Mouse (Mus musculus): Measurements from ENCODE around the gene Tmed11.

DNA sequence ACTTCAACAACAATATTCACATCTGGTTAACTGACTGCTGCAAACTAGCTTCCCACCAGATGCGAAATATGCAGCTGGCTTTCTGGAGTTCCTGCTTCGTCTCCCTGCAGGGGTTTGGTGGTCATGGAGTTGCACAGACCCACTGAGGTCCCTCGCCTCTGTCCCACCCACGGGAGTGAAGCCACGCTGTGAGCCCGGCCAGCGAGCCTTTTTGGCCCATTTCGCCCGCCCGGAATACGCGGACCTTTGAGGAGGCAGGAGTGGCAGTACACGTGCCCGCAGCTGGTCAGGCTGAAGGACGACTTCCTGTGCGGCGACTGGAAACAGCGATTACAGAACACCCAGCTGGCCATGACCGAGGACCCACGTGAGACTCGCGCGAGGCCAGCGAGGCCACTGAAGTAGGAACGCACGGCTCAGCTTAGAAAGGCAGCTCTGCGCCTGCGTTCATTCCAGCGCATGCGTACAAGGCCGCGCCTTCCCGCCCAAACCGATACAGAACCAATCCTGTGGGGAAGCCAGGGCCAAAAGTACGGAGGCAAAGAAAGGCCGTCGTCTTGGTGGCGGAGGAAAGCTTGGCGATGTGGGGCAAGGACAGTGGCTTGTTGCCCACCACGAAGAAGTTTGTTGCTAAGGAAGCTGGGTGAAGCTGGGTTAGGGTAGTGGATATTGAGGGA, 20.4 kb downstream of the Tmed11 start, which contains the start of gene Rnf212:
- TF ChIP-seq MAX (IDR thresholded peaks at IDR 0.05) (no peak), CTCF (IDR thresholded peaks at IDR 0.05; ENCODE audit: control insufficient read depth, insufficient read depth, insufficient read length) (no peak), USF1 (IDR thresholded peaks at IDR 0.05; ENCODE audit: low read depth) (no peak), CEBPB (IDR thresholded peaks at IDR 0.05; ENCODE audit: low read depth) (no peak), MYOD1 (IDR thresholded peaks at IDR 0.05; ENCODE audit: control insufficient read depth, insufficient read length, low read depth) (no peak), MYOG (IDR thresholded peaks at IDR 0.05; ENCODE audit: control insufficient read depth, extremely low read depth, insufficient read length) (no peak)
